Mouse (Mus musculus): ENCODE measurements around the gene Ctbp1. TPM values are rescaled to one million over a fixed set of nuclear protein-coding genes. Genes with fewer than 3 reads are reported as not detected.

The Ctbp1 gene
- 157 TPM for polyA plus RNA-seq (2014; fragmentation: Illumina TruSeq; extraction: RNeasy Lipid Tissue Mini Kit (QIAGEN cat#74804); ENCODE audit: low read depth, low replicate concordance)

DNA sequence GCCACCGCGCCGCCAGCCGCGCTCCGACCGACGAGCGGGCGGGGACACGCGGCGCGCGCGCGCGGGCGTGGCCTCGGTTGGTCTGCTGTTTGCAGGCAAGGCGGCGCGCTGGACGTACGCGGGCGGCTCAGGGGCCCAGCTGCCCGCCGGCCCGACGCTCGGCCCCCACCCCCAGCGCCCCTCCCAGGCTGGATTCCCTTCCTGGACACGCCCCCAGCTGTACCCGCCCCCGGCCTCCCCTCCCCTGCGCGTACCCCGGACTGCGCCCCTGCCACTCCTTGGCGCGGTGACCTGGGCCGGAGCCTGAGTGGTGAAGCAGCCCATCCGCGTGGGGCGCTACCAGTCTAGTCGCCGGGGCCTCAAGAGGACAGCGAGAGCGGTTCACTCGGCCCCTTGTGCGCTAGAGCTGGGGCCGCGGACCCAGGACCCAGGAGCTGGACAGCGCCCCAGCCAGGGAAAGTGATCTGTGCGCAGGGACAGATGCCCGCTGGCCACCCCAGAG is at the start of gene Ctbp1:
Gene Ctbp1 (minus strand): TSS at position 42 of the 502 bp plus-strand sequence.

DNA sequence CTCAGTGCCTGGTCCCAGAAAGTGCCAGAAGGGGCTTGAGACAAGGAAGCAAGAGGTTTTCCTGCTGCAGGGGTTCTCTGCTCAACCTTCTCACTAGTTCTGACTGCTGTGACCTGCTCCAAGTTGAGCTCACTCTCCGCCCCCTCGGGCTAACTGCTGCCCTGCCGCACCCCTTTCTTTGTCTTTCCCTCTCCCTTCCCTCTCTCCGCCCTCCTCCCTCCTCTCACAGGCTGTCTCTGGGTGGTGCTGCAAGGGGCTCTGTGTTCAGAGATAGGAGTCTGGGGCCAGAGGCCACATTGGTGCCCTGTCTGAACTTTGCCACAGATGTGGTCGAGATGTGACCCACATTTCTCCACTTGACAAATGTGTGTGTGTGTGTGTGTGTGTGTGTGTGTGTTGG is 56.7 kb downstream of the Ctbp1 start, which contains the start of gene Spon2:
Gene Spon2 (minus strand): TSS at position 375 of the 400 bp plus-strand sequence.

Other genes starting within 250 kb of the Ctbp1 start
- 0.47 TPM for gene Slc5a1, start 170.8 kb downstream of the Ctbp1 start, polyA plus RNA-seq (2014; fragmentation: Illumina TruSeq; extraction: RNeasy Lipid Tissue Mini Kit (QIAGEN cat#74804); ENCODE audit: low read depth, low replicate concordance)
- gene Spon2, start 56.5 kb downstream of the Ctbp1 start, polyA plus RNA-seq (2014; fragmentation: Illumina TruSeq; extraction: RNeasy Lipid Tissue Mini Kit (QIAGEN cat#74804); ENCODE audit: low read depth, low replicate concordance) = 18.9 TPM
- gene Maea, start 60.5 kb upstream of the Ctbp1 start, polyA plus RNA-seq (2014; fragmentation: Illumina TruSeq; extraction: RNeasy Lipid Tissue Mini Kit (QIAGEN cat#74804); ENCODE audit: low read depth, low replicate concordance) = 70.3 TPM
- gene Uvssa, start 103.6 kb upstream of the Ctbp1 start, polyA plus RNA-seq (2014; fragmentation: Illumina TruSeq; extraction: RNeasy Lipid Tissue Mini Kit (QIAGEN cat#74804); ENCODE audit: low read depth, low replicate concordance) = 4.2 TPM
- not detected for gene Nkx1-1, start 159.0 kb upstream of the Ctbp1 start, polyA plus RNA-seq (2014; fragmentation: Illumina TruSeq; extraction: RNeasy Lipid Tissue Mini Kit (QIAGEN cat#74804); ENCODE audit: low read depth, low replicate concordance)